Mouse (Mus musculus) hindbrain, postnatal 0 days (tissue): ENCODE data around the gene Rtl8a. TPM values are rescaled to one million over a fixed set of nuclear protein-coding genes. Genes with fewer than 3 reads are reported as not detected.
"Not testable (repeated sequence)": the region's sequence is repeated elsewhere in the genome, so short reads cannot be mapped to it uniquely, and the experiment has no call there.

Experiments used
- ATAC-seq: fragments of 200-750 bp; cut with Nextera tagmentation; 2 replicates; pipeline ENCODE4 v1.8.0; 2017; ENCODE audit warnings: mild to moderate bottlenecking, moderate TSS enrichment, moderate library complexity
- DNase-seq: peaks from one replicate; pipeline ENCODE4 v3.0.0-alpha.2; 2015; ENCODE audit warnings: low spot score
- H3K27ac ChIP-seq: fragments of 300-500 bp; sonication (generic); 2 replicates; pipeline ENCODE4 v1.5.1; 2014; ENCODE audit warnings: mild to moderate bottlenecking
- H3K27me3 ChIP-seq: fragments of 300-500 bp; sonication (generic); 2 replicates; pipeline ENCODE4 v1.6.1; 2014; ENCODE audit warnings: low read length, mixed read lengths; ENCODE audit not compliant: insufficient read depth
- H3K36me3 ChIP-seq: fragments of 300-500 bp; sonication (generic); 2 replicates; pipeline ENCODE4 v1.6.1; 2014; ENCODE audit warnings: low read length, mixed read lengths; ENCODE audit not compliant: insufficient read depth
- H3K4me1 ChIP-seq: fragments of 300-500 bp; sonication (generic); 2 replicates; pipeline ENCODE4 v1.6.1; 2014; ENCODE audit warnings: antibody characterized with exemption, low read length, mixed read lengths; ENCODE audit not compliant: insufficient read depth
- H3K4me2 ChIP-seq: fragments of 300-500 bp; sonication (generic); 2 replicates; pipeline ENCODE4 v1.6.1; 2014; ENCODE audit warnings: low read depth, mild to moderate bottlenecking, low read length, moderate library complexity, mixed read lengths
- H3K4me3 ChIP-seq: fragments of 300-500 bp; sonication (generic); 2 replicates; pipeline ENCODE4 v1.5.1; 2014; ENCODE audit warnings: low read length
- H3K9ac ChIP-seq: fragments of 300-500 bp; sonication (generic); replicated peaks from 2 replicates; pipeline ENCODE4 v1.6.1; 2014; ENCODE audit warnings: mild to moderate bottlenecking, low read length, moderate library complexity, mixed read lengths
- H3K9me3 ChIP-seq: fragments of 300-500 bp; sonication (generic); 2 replicates; pipeline ENCODE4 v1.6.1; 2016; ENCODE audit warnings: low read length, mixed read lengths
- CTCF ChIP-seq: IDR thresholded peaks from 2 replicates; pipeline ENCODE4 v1.5.1; 2016; ENCODE audit warnings: antibody characterized with exemption, control low read depth, low read depth
- WGBS: fragments of 180-500 bp; shearing (Covaris S2); extraction: QIAGEN DNeasy Blood & Tissue Kit; methylation state at CpG from one replicate; pipeline ENCODE4 v1.1.7; 2014; 5-methylcytosine and 5-hydroxymethylcytosine counted together
- polyA plus RNA-seq: library from polyadenylated mRNA; unstranded; fragments of >200 nt; fragmentation: Nextera tagmentation; extraction: Ambion mirVana; gene quantifications from 2 replicates; pipeline ENCODE4 v1.2.1, GENCODE M21; 2015
- total RNA-seq: library from RNA; depleted of rRNA; stranded (reverse); fragments of >200 nt; gene quantifications from 2 replicates; pipeline ENCODE4 v1.2.3, GENCODE M21; 2014; rRNA removed

Gene Rtl8a
- total and polyA plus RNA-seq, 2 experiments from 2014 or later = 270 to 284 TPM

DNA sequence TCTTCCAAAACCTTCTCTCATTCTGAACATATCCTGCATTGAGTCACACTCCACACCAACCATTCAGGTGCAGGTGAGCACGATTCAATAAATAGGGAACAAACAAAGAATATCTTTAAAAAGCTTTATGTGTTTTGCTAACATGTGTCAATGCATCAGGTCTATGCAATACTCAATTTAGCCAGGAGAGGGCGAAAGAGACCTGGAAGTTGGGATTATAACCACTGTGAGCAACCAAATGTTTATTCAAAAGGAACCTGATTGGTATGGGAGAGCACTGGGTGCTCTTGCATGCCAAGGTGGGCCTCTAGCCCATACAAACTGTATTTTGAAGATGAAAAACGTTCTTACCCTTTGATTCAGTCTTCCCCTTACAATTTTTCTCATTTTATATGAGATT lies 32.9 kb downstream of the Rtl8a start:
- Histone ChIP-seq H3K27ac (no peak overlapping the region), H3K9ac (no peak overlapping the region), H3K4me3 (no peak overlapping the region), H3K9me3 (no peaks in the 10 kb centered on the region), H3K36me3 (no peaks in the 10 kb centered on the region), H3K27me3 (no peaks in the 10 kb centered on the region), H3K4me2 (no peak overlapping the region), H3K4me1 (no peaks in the 10 kb centered on the region)
- ATAC-seq (no peak), DNase-seq (peak; percentile 80)
- WGBS = 5% methylated on average over 3 of the region's 3 CpGs
- peak; percentile 72 for TF ChIP-seq CTCF

- H3K4me1 ChIP-seq, H3K9me3 ChIP-seq, ATAC-seq, DNase-seq, H3K36me3 ChIP-seq, H3K27me3 ChIP-seq: not testable (repeated sequence)
- peak within 1 kb of the TSS; percentile 55 for H3K4me2 ChIP-seq
- H3K9ac ChIP-seq = peak within 1 kb of the TSS; percentile 52
- peak within 1 kb of the TSS; percentile 42 for H3K4me3 ChIP-seq
- peak within 1 kb of the TSS; percentile 89 for H3K27ac ChIP-seq
- 60% methylated on average over 3 of the region's 4 CpGs for WGBS
Observed at GRCm38 (mm10) chrX:53608879-53609278, 34.6 kb downstream of the Rtl8a start, which contains the start of gene Gm14597. Gm14597 (minus strand) TSS chrX:53608979.

GRCm38 (mm10) chrX:53608122-53608813 lies 35.2 kb downstream of the Rtl8a start:
- Histone ChIP-seq H3K4me3 (peak overlapping the region; percentile 42), H3K9ac (peak overlapping the region; percentile 52), H3K4me2 (peak overlapping the region; percentile 55), H3K4me1 (no peaks in the 10 kb centered on the region), H3K27me3 (no peaks in the 10 kb centered on the region), H3K27ac (peak overlapping the region; percentile 89), H3K36me3 (no peaks in the 10 kb centered on the region), H3K9me3 (no peaks in the 10 kb centered on the region)
- peak; percentile 53 for ATAC-seq
- no peak for TF ChIP-seq CTCF
- WGBS = 43% methylated on average over 15 of the region's 18 CpGs
- DNase-seq = peak; percentile 18

DNA sequence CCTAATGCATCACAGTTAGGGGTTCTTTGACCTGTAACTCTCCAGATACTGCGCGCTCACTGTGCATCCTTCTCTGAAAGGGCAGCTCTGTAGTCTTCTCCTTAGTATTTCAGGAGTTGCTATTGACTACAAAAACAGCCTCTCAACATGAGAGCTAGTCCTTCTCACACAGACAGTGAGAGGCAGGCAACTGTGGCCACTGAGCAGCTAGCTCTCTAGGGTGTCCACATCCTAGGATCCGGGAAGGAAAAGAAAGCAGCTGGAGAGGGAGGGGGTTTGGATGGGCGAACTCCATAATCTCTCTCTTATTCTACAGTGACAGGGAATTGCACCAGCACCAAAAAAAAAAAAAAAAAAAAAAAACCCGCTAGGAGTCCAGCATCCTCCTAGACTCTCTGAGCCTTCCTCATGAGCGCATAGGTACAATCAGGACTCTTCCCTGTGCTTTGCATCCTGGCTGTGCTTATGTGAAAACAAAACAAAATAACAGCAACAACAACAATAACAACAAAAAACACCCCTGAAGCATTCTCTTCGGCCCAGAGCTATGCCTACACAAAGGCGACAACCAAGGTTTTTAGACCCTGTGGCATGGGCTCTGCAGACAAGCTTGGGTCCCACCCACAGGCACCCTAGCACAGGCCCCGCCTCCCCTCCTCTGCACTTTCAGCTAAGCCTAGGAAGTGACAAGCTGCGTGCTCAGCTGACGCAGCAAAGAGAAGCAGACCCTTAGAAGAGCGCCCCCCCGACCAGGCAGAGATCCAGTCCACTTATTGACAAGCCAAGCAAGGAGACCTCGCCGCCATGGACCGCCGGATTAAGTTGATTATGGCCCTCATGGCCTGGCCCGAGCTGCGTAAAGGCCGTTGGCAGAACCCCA lies 36.0 kb downstream of the Rtl8a start, which contains the start of gene Rtl8c:
Gene Rtl8c, plus strand, starts transcription at position 791 of the 880 bp plus-strand sequence.
- WGBS = 34% methylated on average over 20 of the region's 20 CpGs
- peak; percentile 95 for ATAC-seq
- peak within 1 kb of the TSS; percentile 89 for H3K27ac ChIP-seq

DNA sequence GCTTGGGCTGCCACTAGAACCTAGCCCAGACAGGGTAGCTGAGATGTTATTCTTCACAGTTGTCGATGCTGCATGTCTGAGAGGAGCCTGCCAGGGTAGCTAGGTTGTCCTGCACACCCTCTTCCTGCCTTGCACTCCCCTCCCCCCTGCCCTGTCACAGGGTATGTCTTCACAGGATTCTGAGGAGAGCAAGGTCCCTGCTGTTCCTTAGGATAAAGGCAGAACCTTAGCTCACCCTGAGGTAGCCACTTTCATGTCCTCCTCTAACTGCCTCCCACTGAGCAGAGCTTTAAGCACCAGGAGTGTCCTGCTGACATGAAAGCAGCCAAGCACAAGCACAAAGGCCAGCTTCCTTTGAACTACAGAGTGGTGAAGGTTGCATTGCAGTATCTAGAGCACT lies 37.3 kb downstream of the Rtl8a start:
- not testable (repeated sequence) for H3K9me3 ChIP-seq, ATAC-seq, H3K36me3 ChIP-seq, H3K4me1 ChIP-seq, H3K4me3 ChIP-seq, H3K27me3 ChIP-seq, H3K4me2 ChIP-seq, H3K27ac ChIP-seq, DNase-seq, H3K9ac ChIP-seq
- 24% methylated on average over 1 of the region's 1 CpGs for WGBS

More for the DNA sequence above, 36.0 kb downstream of the Rtl8a start, which contains the start of gene Rtl8c:
- Histone ChIP-seq H3K36me3 (no peaks in the 10 kb centered on the region), H3K4me2 (peak within 1 kb of the TSS; percentile 55), H3K27me3 (no peaks in the 10 kb centered on the region), H3K4me1 (no peaks in the 10 kb centered on the region), H3K9me3 (no peaks in the 10 kb centered on the region), H3K4me3 (peak within 1 kb of the TSS; percentile 42), H3K9ac (peak within 1 kb of the TSS; percentile 52)
- peak; percentile 86 for DNase-seq
- TF ChIP-seq CTCF = peak; percentile 31; the same call in 1 of the 2 replicates

DNA sequence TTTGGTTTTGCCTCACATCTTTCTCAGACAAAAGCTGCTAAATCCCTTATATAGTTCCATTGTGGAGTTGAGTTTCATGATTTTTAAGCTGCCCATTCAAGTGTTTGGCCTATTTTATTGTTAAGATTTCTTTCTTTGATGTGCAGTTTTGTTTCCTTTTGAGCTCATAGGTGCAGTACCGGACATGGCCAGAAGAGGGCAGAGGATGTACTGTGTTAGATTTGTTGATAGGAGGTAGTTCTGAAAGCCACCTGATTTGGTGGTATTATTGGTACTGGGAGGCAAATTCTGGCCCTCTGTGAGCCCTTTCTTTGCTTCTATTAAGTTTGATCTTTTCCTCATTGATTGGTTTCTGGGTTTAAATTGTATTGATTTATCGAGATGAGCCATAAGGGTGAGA lies 43.5 kb downstream of the Rtl8a start:
- not testable (repeated sequence) for ATAC-seq, H3K4me3 ChIP-seq, H3K27me3 ChIP-seq, DNase-seq, H3K36me3 ChIP-seq, H3K9me3 ChIP-seq, H3K4me2 ChIP-seq, H3K4me1 ChIP-seq, H3K27ac ChIP-seq, H3K9ac ChIP-seq
- TF ChIP-seq CTCF = peak; percentile 60
- WGBS = 13% methylated on average over 1 of the region's 2 CpGs

Other genes starting within 250 kb of the Rtl8a start
- gene Etd, start 208.8 kb downstream of the Rtl8a start, total RNA-seq = not detected in 2 replicates
- not detected in 2 replicates for gene Etd, start 208.8 kb downstream of the Rtl8a start, polyA plus RNA-seq
- 32.0 and 58.2 TPM in 2 replicates for gene Rtl8c, start 35.6 kb downstream of the Rtl8a start, total RNA-seq
- gene Rtl8c, start 35.6 kb downstream of the Rtl8a start, polyA plus RNA-seq = 210 and 219 TPM in 2 replicates
- not detected in 2 replicates for gene Gm14597, start 34.7 kb downstream of the Rtl8a start, total RNA-seq
- 0.64 TPM in 1 of 2 replicates, not detected in the other for gene Gm14597, start 34.7 kb downstream of the Rtl8a start, polyA plus RNA-seq
- gene Rtl8b, start 26.7 kb upstream of the Rtl8a start, total RNA-seq = 350 and 410 TPM in 2 replicates
- 232 and 242 TPM in 2 replicates for gene Rtl8b, start 26.7 kb upstream of the Rtl8a start, polyA plus RNA-seq
- not detected in 2 replicates for gene 4930502E18Rik, start 81.1 kb upstream of the Rtl8a start, total RNA-seq
- gene 4930502E18Rik, start 81.1 kb upstream of the Rtl8a start, polyA plus RNA-seq = 0.55 and 0.66 TPM in 2 replicates
- not detected in 2 replicates for gene 1700013H16Rik, start 114.1 kb upstream of the Rtl8a start, total RNA-seq
- gene 1700013H16Rik, start 114.1 kb upstream of the Rtl8a start, polyA plus RNA-seq = not detected in 2 replicates
- not detected in 2 replicates for gene Zfp36l3, start 132.7 kb upstream of the Rtl8a start, total RNA-seq
- not detected in 2 replicates for gene Zfp36l3, start 132.7 kb upstream of the Rtl8a start, polyA plus RNA-seq
- 0.37 TPM in 1 of 2 replicates, not detected in the other for gene Xlr, start 154.0 kb upstream of the Rtl8a start, total RNA-seq
- 2.9 and 3.4 TPM in 2 replicates for gene Xlr, start 154.0 kb upstream of the Rtl8a start, polyA plus RNA-seq